Mouse (Mus musculus) urinary bladder, adult 18-20 months (tissue): ENCODE data around the gene Cmtm7.

Experiments used
- DNase-seq, 2 experiments: peaks; one replicate each; pipeline ENCODE4 v3.0.0; 2022; ENCODE audit warnings: low spot score in 2 of 2, mixed read lengths in 2 of 2

Cmtm7 gene

DNA sequence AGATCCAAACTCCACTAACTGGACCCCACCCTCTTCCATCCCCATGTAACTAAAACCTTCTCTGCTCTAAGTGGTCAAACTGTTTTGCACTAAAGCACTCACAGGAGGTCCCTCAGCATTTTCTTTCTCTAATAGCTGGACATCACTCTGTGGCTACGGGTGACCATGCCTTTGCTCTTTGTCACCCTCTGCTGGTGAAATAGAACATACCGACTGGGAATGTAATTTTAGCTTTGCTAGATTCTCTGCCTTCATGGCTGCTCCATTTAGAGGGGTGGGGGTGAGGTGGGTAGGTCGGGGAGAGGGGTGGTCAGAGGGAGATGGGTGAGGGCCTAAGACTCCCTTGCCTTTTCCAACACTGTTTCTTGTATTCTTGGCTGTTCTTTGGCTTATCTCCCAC lies 54.3 kb downstream of the Cmtm7 start:
- no peak for DNase-seq

GRCm38 (mm10) chr9:114716677-114717331 lies 64.9 kb downstream of the Cmtm7 start:
- no peak for DNase-seq

DNA sequence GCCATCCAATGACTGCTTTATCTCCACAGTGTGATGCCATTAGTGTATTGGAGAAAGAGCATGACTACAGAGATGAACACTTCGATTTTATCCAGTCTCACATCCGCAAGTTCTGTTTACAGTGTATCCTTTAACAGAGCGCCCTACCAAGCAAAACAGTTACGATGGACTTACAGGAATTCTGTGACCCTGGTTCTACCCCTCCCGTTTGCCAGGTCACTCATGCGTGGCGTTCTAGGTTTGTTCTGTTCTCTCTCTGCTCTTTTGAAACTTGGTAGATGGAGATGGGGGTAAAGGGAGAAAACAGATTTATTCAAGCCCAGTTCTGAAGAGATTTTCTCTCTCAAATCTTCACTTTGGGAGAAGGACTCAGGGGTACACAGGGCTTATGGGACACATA lies 68.2 kb downstream of the Cmtm7 start:
- DNase-seq, result no peak

- no peak for DNase-seq
These were observed 71.3 kb downstream of the Cmtm7 start for GRCm38 (mm10) chr9:114710345-114710744.

- DNase-seq, result no peak
These were observed 73.9 kb downstream of the Cmtm7 start for GRCm38 (mm10) chr9:114707805-114708204.
